Mouse (Mus musculus): ENCODE data around the gene Sufu.

The Sufu gene

GRCm38 (mm10) chr19:46394712-46395108 is 2.0 kb upstream of the Sufu start:
- DNase-seq (ENCODE audit: low read depth, low spot score): no peak

GRCm38 (mm10) chr19:46395109-46396009 is 1.3 kb upstream of the Sufu start, which contains the start of gene Actr1a:
Gene Actr1a (minus strand): TSS chr19:46395748.
- peak; percentile 99 for DNase-seq (ENCODE audit: low read depth, low spot score)

GRCm38 (mm10) chr19:46396109-46396508 is 587 bp upstream of the Sufu start:
- no peak for DNase-seq (ENCODE audit: low read depth, low spot score)

- DNase-seq (ENCODE audit: low read depth, low spot score): no peak
Measured at GRCm38 (mm10) chr19:46397436-46398001, 823 bp downstream of the Sufu start.

- no peak for DNase-seq (ENCODE audit: low read depth, low spot score)
Measured at GRCm38 (mm10) chr19:46398401-46398800, 1.7 kb downstream of the Sufu start.

GRCm38 (mm10) chr19:46399372-46399771 is 2.7 kb downstream of the Sufu start:
- no peak for DNase-seq (ENCODE audit: low read depth, low spot score)

- no peak for DNase-seq (ENCODE audit: low read depth, low spot score)
Measured at GRCm38 (mm10) chr19:46399886-46400285, 3.2 kb downstream of the Sufu start.

- no peak for DNase-seq (ENCODE audit: low read depth, low spot score)
Measured at GRCm38 (mm10) chr19:46400558-46400957, 3.9 kb downstream of the Sufu start.

- no peak for DNase-seq (ENCODE audit: low read depth, low spot score)
Measured at GRCm38 (mm10) chr19:46404030-46404429, 7.3 kb downstream of the Sufu start.

GRCm38 (mm10) chr19:46406592-46407386 is 10.1 kb downstream of the Sufu start:
- no peak for DNase-seq (ENCODE audit: low read depth, low spot score)

- no peak for DNase-seq (ENCODE audit: low read depth, low spot score)
Measured at GRCm38 (mm10) chr19:46409506-46409905, 12.8 kb downstream of the Sufu start.

GRCm38 (mm10) chr19:46412056-46412805 is 15.5 kb downstream of the Sufu start:
- no peak for DNase-seq (ENCODE audit: low read depth, low spot score)

- no peak for DNase-seq (ENCODE audit: low read depth, low spot score)
Measured at GRCm38 (mm10) chr19:46413969-46414368, 17.3 kb downstream of the Sufu start.

GRCm38 (mm10) chr19:46414486-46414885 is 17.8 kb downstream of the Sufu start:
- no peak for DNase-seq (ENCODE audit: low read depth, low spot score)

- DNase-seq (ENCODE audit: low read depth, low spot score): no peak
Measured at GRCm38 (mm10) chr19:46416276-46416675, 19.6 kb downstream of the Sufu start.

GRCm38 (mm10) chr19:46418051-46418450 is 21.4 kb downstream of the Sufu start:
- no peak for DNase-seq (ENCODE audit: low read depth, low spot score)

GRCm38 (mm10) chr19:46420410-46420809 is 23.7 kb downstream of the Sufu start:
- no peak for DNase-seq (ENCODE audit: low read depth, low spot score)

- no peak for DNase-seq (ENCODE audit: low read depth, low spot score)
Measured at GRCm38 (mm10) chr19:46422384-46423338, 26.0 kb downstream of the Sufu start.

GRCm38 (mm10) chr19:46425266-46425665 is 28.6 kb downstream of the Sufu start:
- no peak for DNase-seq (ENCODE audit: low read depth, low spot score)

GRCm38 (mm10) chr19:46426488-46426887 is 29.8 kb downstream of the Sufu start:
- DNase-seq (ENCODE audit: low read depth, low spot score): no peak

Measured in skeletal muscle tissue, adult 2 months (tissue).